Mouse (Mus musculus): Measurements from ENCODE around the gene Gm10295.

- TF ChIP-seq CTCF (IDR thresholded peaks at IDR 0.05) (no peak), EP300 (IDR thresholded peaks at IDR 0.05) (no peak)
These were observed 41.6 kb upstream of the Gm10295 start for GRCm38 (mm10) chr7:71392795-71393341.

All from lung, postnatal 0 days (tissue).